Mouse (Mus musculus) ovary, postnatal 10 days (tissue): ENCODE measurements around the gene Srrm1.
A peak's percentile ranks its signal among the peaks of the same experiment; 100 is the strongest.
"Not testable (repeated sequence)": the region's sequence is repeated elsewhere in the genome, so short reads cannot be mapped to it uniquely, and the experiment has no call there.

Experiments used
- DNase-seq: peaks from one replicate; pipeline ENCODE4 v3.0.0; 2022; ENCODE audit warnings: low spot score

Gene Srrm1

GRCm38 (mm10) chr4:135300248-135301041, 52.7 kb downstream of the Srrm1 start:
- DNase-seq, result no peak

DNA sequence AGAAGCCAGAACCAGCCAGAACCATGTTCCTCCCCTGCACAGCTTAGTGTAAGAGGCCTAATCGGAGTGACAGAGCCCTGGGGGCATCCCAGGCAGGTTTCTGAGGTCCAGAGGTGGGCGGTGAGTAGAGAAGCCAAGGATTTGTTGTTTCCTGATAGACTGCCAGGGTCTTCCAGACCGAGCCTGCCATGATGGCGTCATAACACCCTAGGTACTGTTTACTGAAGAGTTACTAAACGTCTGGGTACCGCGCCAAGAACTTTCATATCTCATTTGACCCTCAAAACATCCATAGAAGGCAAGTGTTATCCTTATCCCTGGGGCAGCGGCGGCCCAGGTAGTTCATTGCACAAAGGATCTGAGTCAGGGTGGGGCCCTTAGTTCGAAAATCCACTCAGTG, 54.4 kb downstream of the Srrm1 start:
- DNase-seq, result no peak

DNA sequence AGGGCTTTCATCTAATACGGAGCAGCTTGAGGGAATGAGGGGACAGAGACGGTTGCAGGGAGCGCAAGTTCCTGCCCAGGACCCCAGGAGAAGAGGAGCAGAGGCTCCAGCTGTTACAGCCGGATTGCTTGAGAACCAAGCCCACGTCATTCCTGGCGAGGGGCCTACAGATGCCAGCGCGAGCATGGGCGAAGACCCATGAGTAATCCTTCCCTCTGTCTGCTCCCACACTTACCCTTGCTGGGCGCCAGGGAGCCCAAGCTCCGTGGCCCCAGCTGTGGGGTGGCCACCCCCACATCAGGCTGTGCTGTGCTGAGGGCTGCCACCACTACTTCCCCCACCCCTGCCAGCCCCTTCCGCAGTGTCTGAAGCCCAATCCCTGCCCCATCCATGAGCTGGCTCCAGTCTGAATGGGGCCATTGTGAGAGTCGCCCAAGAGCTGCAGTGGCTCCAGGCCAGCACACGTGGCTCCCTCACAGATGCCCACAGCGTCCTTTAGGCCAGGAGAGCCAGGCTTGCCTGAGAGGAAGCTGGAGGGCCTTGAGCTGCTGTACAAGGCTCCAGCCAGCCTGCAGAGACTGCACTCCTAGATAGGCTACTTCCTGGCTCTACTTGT, 55.1 kb downstream of the Srrm1 start:
- no peak for DNase-seq

GRCm38 (mm10) chr4:135297146-135297545, 56.0 kb downstream of the Srrm1 start:
- no peak for DNase-seq

DNA sequence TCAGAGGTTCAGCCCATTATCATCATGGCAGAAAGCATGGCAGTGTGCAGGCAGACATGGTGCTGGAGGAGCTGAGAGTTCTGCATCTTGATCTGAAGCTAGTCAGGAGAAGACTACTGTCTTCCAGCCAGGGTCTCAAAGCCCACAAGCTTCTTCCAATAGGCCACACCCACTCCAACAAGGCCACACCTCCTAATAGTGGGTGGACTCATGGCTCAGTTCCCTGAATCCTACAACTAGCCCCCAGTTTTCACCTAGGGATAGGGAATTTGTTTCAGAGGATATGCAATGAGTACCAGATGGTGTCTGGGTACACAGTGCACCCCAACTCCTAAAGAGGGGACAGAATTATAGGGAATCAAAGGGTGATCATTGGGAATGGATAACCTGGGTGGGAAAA, 56.6 kb downstream of the Srrm1 start:
- DNase-seq, result no peak

- no peak for DNase-seq
These were observed 59.3 kb downstream of the Srrm1 start for GRCm38 (mm10) chr4:135293813-135294212.

DNA sequence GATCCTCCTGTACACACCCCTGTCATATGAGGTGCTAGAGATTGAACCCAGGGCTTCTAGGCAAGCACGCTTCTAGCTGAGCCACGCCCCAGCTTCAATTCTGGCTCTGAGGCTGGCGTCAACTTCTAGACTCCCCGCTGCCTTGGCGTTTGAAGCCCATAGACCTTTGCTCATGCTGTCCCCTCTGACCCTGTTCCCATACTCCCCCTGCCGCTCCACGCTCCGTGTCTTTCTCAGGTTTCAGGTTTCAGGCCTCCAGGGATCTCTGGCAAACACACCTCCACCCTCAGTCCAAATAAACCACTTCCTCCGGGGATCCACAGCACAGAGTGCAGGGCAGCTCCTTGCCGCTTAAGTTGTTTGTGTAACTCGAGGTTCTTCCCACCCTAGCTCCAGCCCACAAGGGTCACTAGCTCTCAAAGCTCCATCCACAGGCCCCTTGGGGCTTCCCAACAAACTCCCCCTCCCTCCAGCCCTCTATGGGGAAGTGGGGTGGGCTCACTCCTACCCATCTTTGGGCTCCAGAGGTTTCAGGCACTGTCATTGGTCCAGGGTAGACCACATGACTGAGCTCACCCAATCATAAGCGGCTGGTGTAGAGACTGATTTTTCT, 60.5 kb downstream of the Srrm1 start:
- no peak for DNase-seq

- no peak for DNase-seq
These were observed 61.3 kb downstream of the Srrm1 start for GRCm38 (mm10) chr4:135291841-135292240.

DNA sequence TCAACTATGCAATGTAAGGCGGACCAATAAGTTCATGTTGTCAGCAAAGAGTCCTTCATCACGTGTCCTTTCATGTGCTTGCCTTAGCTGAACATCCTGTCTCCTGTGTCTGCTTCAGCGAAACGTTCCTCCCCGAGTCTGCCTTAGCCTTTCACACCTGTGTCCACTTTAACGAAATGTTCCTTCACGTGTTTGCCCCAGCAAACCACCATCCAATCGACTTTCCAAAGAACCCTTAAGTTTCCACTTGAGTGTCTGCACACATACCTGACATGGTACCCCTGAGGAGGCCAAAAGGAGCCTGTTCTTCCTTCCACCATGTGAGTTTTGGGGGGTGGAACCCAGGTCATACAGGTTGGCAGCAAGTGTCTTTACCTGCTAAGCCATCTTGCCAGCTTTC, 61.9 kb downstream of the Srrm1 start:
- no peak for DNase-seq

GRCm38 (mm10) chr4:135287975-135288374, 65.1 kb downstream of the Srrm1 start:
- DNase-seq, result no peak

DNA sequence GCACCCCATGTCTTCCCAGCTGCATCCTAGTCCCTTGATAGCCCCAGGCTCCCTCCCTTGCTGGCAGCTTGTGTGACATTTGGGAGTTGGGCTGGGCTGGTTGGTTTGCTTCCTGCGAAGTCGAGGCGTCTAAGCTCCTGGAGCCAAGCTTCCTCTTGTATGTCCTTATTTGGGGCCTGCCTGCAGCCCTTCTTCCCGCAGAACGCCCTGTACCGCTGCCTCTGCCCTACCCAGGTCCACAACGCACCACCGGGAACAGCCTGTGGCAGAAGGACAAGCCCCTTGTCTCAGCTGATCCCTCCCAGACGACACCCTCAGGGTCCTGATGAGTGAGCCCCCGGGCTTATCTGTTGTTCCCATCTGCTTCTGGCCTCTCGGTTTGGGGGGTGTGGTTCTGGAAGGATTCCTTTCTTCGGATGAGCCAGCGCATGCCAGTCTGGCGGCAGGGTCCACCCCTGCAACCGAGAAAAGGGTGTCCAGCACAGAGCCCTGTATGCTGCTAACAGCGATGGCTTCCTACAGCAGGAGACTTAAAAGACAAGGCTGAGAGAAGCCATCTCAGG, 66.2 kb downstream of the Srrm1 start:
- no peak for DNase-seq

- no peak for DNase-seq
These were observed 67.0 kb downstream of the Srrm1 start for GRCm38 (mm10) chr4:135286033-135286622.

GRCm38 (mm10) chr4:135285436-135285835, 67.7 kb downstream of the Srrm1 start:
- DNase-seq, result no peak

GRCm38 (mm10) chr4:135283875-135284274, 69.2 kb downstream of the Srrm1 start:
- DNase-seq, result no peak

DNA sequence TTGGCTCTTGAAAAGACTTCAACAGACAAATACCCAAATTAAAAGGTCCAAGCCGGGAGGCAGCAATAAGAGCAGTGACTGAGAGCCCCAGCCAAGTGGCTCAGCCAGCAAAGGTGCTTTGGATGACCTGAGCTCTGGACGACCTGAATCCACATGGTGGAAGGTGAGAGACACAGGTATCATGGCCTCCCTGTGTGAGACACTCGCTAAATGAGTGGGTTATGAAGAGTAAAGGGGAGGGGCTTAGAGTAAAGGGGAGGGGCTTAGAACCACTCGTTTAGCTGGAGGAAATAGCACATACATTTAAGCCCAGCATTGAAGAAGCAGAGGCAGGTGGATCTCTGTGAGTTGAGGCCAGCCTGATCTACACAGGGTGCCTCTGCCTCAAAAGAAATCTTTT, 69.7 kb downstream of the Srrm1 start:
- no peak for DNase-seq

DNA sequence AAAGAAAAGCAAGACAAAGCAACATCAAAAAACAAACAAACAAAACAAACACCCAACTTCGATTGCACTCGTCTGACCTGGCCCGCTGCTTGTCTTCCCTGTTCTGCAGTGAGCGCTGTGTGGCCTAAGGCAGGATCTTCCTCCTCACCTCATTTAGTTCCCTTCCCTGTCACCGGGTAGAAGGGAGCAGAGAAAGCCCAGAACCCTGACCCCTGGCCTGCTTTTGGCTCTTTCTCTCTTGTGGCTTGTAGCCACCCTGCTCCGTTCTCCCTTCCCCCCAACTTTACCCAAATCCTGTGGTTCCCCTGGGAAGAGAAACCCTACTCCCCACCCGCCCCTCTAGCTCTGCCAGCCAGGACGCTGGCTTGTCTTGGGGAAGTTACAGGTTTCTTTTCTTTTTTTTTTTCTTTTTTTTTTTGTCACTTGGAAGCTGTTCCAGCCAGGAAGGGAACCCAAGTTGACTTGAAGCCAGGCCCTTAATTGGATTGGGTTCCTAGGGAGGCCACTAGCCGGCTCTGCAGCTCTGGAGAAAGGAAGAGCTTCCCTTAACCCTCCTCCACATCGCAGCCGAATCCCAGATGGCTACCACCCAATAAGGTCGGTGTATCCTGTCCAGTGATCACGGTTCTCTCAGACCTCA, 70.3 kb downstream of the Srrm1 start:
- no peak for DNase-seq

DNA sequence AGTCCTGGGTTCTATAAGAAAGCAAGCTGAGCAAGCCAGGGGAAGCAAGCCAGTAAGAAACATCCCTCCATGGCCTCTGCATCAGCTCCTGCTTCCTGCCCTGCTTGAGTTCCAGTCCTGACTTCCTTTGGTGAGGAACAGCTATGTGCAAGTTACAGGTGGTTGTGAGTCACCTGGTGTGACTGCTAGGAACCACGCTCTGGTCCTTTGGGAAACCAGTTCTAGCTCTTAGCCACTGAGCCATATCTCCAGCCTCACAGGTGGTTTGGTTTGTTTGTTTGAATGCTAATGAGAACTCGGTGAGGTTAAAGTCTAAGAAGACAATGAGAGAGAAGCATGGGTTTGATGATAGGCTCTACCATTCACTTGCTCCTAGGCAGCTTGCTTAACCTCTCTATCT, 73.1 kb downstream of the Srrm1 start:
- DNase-seq, result not testable (repeated sequence)

DNA sequence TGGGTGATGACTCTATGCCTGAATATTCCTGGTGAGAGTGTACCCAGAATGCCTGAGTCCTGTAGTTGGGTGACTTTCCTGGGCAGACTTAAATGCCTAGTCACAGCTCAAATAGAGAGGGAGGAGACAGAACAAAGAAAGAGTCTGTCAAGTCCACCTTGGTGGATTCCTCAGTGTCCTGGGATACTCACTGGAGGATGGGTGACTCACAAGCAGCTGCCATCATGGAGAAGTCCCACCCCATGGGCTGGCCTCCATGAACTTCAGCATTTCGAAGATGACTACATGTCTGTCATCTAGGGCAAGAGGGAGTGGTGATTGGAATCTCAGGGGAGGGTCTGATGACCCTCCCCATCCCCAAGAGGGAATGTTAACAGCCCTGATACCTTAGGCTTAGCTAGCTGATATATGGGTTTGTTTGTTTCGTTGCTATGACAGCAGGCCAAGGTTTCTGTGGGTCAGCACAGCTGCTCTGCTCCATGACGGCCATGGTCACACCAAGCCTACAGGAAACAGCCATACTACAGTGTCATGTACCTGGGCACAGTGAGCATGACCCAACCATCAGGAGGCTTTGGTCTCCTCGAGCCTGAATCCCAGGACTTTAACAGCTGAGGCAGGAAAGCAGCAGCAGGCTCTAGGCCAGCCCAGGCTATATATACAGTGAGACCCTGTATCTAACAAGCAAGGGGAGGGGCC, 76.3 kb downstream of the Srrm1 start:
- DNase-seq, result no peak

GRCm38 (mm10) chr4:135274761-135275160, 78.4 kb downstream of the Srrm1 start:
- no peak for DNase-seq

GRCm38 (mm10) chr4:135273307-135273682, 79.8 kb downstream of the Srrm1 start:
- peak; percentile 25 for DNase-seq

DNA sequence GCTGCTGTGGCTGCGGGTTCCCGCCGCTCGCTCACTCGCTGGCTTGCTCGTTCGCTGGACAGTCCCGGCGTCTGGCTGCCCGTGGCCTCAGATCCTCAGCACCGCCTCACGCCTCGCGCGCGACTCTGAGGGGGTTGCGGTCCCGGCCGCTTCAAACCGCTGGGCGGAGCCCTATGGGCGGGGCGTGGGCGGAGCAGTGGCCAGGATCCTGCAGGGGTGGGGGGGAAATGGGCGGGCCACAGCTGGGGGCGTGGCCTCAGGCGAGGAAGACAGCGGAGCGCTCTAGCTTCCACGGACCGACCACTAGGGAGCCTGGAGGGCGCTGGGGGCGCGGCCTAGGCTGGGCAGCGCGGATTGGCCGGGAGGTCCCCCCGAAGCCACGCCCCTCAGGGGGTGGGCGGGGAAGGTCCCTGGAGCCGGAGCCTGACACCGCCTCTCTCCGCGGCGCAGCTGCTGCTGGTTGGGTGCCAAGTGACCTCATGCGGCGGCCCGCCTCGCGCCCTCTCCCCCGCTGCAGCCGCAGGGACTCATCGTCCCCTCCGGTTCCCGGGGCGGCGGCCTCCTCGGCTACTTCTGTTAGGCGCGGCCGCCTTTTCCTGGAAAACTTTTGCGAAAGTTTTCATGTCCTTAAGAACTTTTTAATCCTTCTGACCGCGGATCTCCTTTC, 80.3 kb downstream of the Srrm1 start, which contains the start of gene Clic4:
TSS of gene Clic4 (minus strand) at position 175 of the 667 bp plus-strand sequence.
- DNase-seq, result peak; percentile 99
